Mouse (Mus musculus): ENCODE measurements around the gene Kcnj10. TPM values are rescaled to one million over a fixed set of nuclear protein-coding genes. Genes with fewer than 3 reads are reported as not detected.

Kcnj10 gene
- total and polyA plus RNA-seq, 3 experiments, result 0.04 to 0.72 TPM; not detected in 1

- H3K4me3 ChIP-seq (ENCODE audit: control insufficient read depth in 1 of 2, insufficient read depth in 1 of 2, low read depth in 2 of 2, low read length in 2 of 2), result no peak overlapping the region
- no peaks in the 10 kb centered on the region for H3K9me3 ChIP-seq (replicated peaks; ENCODE audit: insufficient read depth, low read length)
- H3K79me2 ChIP-seq (ENCODE audit: control insufficient read depth, insufficient read depth, low read length, poor library complexity), result no peaks in the 10 kb centered on the region
- no peak for TF ChIP-seq POLR2A (IDR thresholded peaks at IDR 0.05; ENCODE audit: control insufficient read depth in 1 of 2, insufficient read depth in 1 of 2, low read depth in 1 of 2, low read length in 2 of 2, poor library complexity in 1 of 2)
- TF ChIP-seq ZMIZ1 (IDR thresholded peaks at IDR 0.05; ENCODE audit: low read depth, low read length), result no peak
- TF ChIP-seq E2F4 (IDR thresholded peaks at IDR 0.05; ENCODE audit: borderline replicate concordance, low read depth, low read length), result no peak
- no peak for TF ChIP-seq POLR2AphosphoS5 (IDR thresholded peaks at IDR 0.05; ENCODE audit: borderline replicate concordance, low read depth, low read length)
- TF ChIP-seq TBP (IDR thresholded peaks at IDR 0.05; ENCODE audit: low read depth, low read length), result no peak
- TF ChIP-seq MXI1 (IDR thresholded peaks at IDR 0.05; ENCODE audit: low read depth, low read length), result no peak
- no peak for TF ChIP-seq MEF2A (IDR thresholded peaks at IDR 0.05; ENCODE audit: extremely low read depth, insufficient replicate concordance, low read depth, low read length, poor library complexity, severe bottlenecking)
- no peak for TF ChIP-seq KAT2A (conservative IDR thresholded peaks at IDR 0.05; ENCODE audit: low read depth, low read length)
- TF ChIP-seq ELF1 (IDR thresholded peaks at IDR 0.05; ENCODE audit: low read depth, low read length), result no peak
- TF ChIP-seq CTCF (IDR thresholded peaks at IDR 0.05 in 2 of 3, conservative IDR thresholded peaks at IDR 0.05 in 1 of 3; ENCODE audit: control insufficient read depth in 1 of 3, insufficient read depth in 1 of 3, low read depth in 2 of 3, low read length in 3 of 3, poor library complexity in 1 of 3, severe bottlenecking in 1 of 3), result no peak
- TF ChIP-seq RAD21 (IDR thresholded peaks at IDR 0.05; ENCODE audit: low read depth, low read length), result no peak
- no peak for TF ChIP-seq CHD2 (IDR thresholded peaks at IDR 0.05; ENCODE audit: low read length)
- TF ChIP-seq NRF1 (IDR thresholded peaks at IDR 0.05; ENCODE audit: insufficient read depth, low read depth, low read length, poor library complexity, severe bottlenecking), result no peak
- H3K36me3 ChIP-seq (ENCODE audit: control insufficient read depth in 1 of 2, insufficient read depth in 2 of 2, low read length in 2 of 2), result peaks cover 0 to 6% of the 10 kb centered on the region in 2 experiments; a peak in 1 of 4 replicates
- no peak overlapping the region for H3K9ac ChIP-seq (ENCODE audit: control insufficient read depth, low read depth, low read length, poor library complexity, severe bottlenecking)
- H3K4me1 ChIP-seq (ENCODE audit: control insufficient read depth in 1 of 2, insufficient read depth in 2 of 2, low read length in 2 of 2), result peaks cover 0 to 12% of the 10 kb centered on the region in 2 experiments; a peak in 2 of 4 replicates
- no peak for DNase-seq (ENCODE audit: low read depth, low spot score)
- H3K27me3 ChIP-seq (ENCODE audit: control insufficient read depth in 1 of 2, insufficient read depth in 2 of 2, low read length in 2 of 2), result peaks cover 5 to 6% of the 10 kb centered on the region in 2 experiments
- no peak overlapping the region for H3K27ac ChIP-seq (ENCODE audit: control insufficient read depth, low read depth, low read length)
Observed at GRCm38 (mm10) chr1:172337411-172338185, 3.4 kb upstream of the Kcnj10 start.

GRCm38 (mm10) chr1:172341386-172341785 lies 376 bp downstream of the Kcnj10 start:
- Histone ChIP-seq H3K9me3 (replicated peaks; ENCODE audit: insufficient read depth, low read length) (no peaks in the 10 kb centered on the region), H3K36me3 (ENCODE audit: control insufficient read depth in 1 of 2, insufficient read depth in 2 of 2, low read length in 2 of 2) (peaks cover 0 to 6% of the 10 kb centered on the region in 2 experiments; a peak in 1 of 4 replicates), H3K9ac (ENCODE audit: control insufficient read depth, low read depth, low read length, poor library complexity, severe bottlenecking) (no peak overlapping the region), H3K4me3 (ENCODE audit: control insufficient read depth in 1 of 2, insufficient read depth in 1 of 2, low read depth in 2 of 2, low read length in 2 of 2) (peak overlapping the region; percentile 34 to 56), H3K79me2 (ENCODE audit: control insufficient read depth, insufficient read depth, low read length, poor library complexity) (no peaks in the 10 kb centered on the region), H3K27me3 (ENCODE audit: control insufficient read depth in 1 of 2, insufficient read depth in 2 of 2, low read length in 2 of 2) (peaks cover 3 to 4% of the 10 kb centered on the region in 2 experiments), H3K27ac (ENCODE audit: control insufficient read depth, low read depth, low read length) (no peak overlapping the region), H3K4me1 (ENCODE audit: control insufficient read depth in 1 of 2, insufficient read depth in 2 of 2, low read length in 2 of 2) (peaks cover 0 to 9% of the 10 kb centered on the region in 2 experiments; a peak in 2 of 4 replicates)
- no peak for DNase-seq (ENCODE audit: low read depth, low spot score)
- TF ChIP-seq MYC (IDR thresholded peaks at IDR 0.05; ENCODE audit: low read depth, low read length), result no peak
- no peak for TF ChIP-seq POLR2A (IDR thresholded peaks at IDR 0.05; ENCODE audit: control insufficient read depth in 1 of 2, insufficient read depth in 1 of 2, low read depth in 1 of 2, low read length in 2 of 2, poor library complexity in 1 of 2)
- no peak for TF ChIP-seq JUND (IDR thresholded peaks at IDR 0.05; ENCODE audit: low read depth, low read length)
- TF ChIP-seq ZC3H11A (IDR thresholded peaks at IDR 0.05; ENCODE audit: low read depth, low read length), result no peak
- no peak for TF ChIP-seq GATA1 (IDR thresholded peaks at IDR 0.05; ENCODE audit: low read depth, low read length)
